Mouse (Mus musculus): ENCODE data around the gene Cers1. TPM values are rescaled to one million over a fixed set of nuclear protein-coding genes. Genes with fewer than 3 reads are reported as not detected.

Gene Cers1
- polyA plus RNA-seq, 1 experiment from 2014 or later = 24.5 TPM

DNA sequence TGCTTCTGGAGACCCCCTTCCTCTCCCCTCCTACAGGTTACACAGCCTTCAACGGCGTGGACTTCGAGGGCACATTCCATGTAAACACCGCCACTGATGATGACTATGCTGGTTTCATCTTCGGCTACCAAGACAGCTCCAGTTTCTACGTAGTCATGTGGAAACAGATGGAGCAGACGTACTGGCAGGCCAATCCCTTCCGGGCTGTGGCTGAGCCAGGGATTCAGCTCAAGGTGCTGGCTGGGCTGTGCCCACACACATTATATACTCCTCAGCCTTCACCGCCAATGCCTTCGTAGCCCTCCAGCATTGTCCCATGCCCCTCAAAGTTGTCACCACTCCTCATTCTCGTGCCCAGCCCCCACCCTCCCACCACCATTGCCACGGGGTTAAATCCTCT is 64.5 kb downstream of the Cers1 start:
- Histone ChIP-seq H3K4me3 (no peak overlapping the region), H3K9ac (no peak overlapping the region), H3K36me3 (peaks cover 10% of the 10 kb centered on the region), H3K27ac (no peak overlapping the region), H3K27me3 (peaks cover 63% of the 10 kb centered on the region), H3K9me3 (no peaks in the 10 kb centered on the region), H3K4me1 (replicated peaks) (peaks cover 7% of the 10 kb centered on the region), H3K4me2 (no peak overlapping the region)
- no peak for ATAC-seq (ENCODE audit: low FRiP score)
- 87% methylated on average over 12 of the region's 12 CpGs for WGBS

Other genes with a start within 250 kb of the Cers1 start
- 1.9 TPM in 2 replicates for gene Tm6sf2, start 242.9 kb upstream of the Cers1 start, polyA plus RNA-seq (2015; fragmentation: Nextera tagmentation; extraction: Ambion mirVana)
- 0.39 and 0.75 TPM in 2 replicates for gene Hapln4, start 232.3 kb upstream of the Cers1 start, polyA plus RNA-seq (2015; fragmentation: Nextera tagmentation; extraction: Ambion mirVana)
- 128 and 135 TPM in 2 replicates for gene Ncan, start 194.9 kb upstream of the Cers1 start, polyA plus RNA-seq (2015; fragmentation: Nextera tagmentation; extraction: Ambion mirVana)
- gene Nr2c2ap, start 184.4 kb upstream of the Cers1 start, polyA plus RNA-seq (2015; fragmentation: Nextera tagmentation; extraction: Ambion mirVana) = 32.6 and 36.4 TPM in 2 replicates
- 12.5 and 14.3 TPM in 2 replicates for gene Rfxank, start 176.6 kb upstream of the Cers1 start, polyA plus RNA-seq (2015; fragmentation: Nextera tagmentation; extraction: Ambion mirVana)
- 53.6 and 58.2 TPM in 2 replicates for gene Borcs8, start 176.3 kb upstream of the Cers1 start, polyA plus RNA-seq (2015; fragmentation: Nextera tagmentation; extraction: Ambion mirVana)
- gene Mef2b, start 176.1 kb upstream of the Cers1 start, polyA plus RNA-seq (2015; fragmentation: Nextera tagmentation; extraction: Ambion mirVana) = 0.40 TPM in 2 replicates
- 44.3 and 52.3 TPM in 2 replicates for gene Tmem161a, start 143.4 kb upstream of the Cers1 start, polyA plus RNA-seq (2015; fragmentation: Nextera tagmentation; extraction: Ambion mirVana)
- gene Slc25a42, start 103.5 kb upstream of the Cers1 start, polyA plus RNA-seq (2015; fragmentation: Nextera tagmentation; extraction: Ambion mirVana) = 5.3 and 5.4 TPM in 2 replicates
- gene Sugp2, start 81.5 kb upstream of the Cers1 start, polyA plus RNA-seq (2015; fragmentation: Nextera tagmentation; extraction: Ambion mirVana) = 72.1 and 81.8 TPM in 2 replicates
- 79.1 and 89.7 TPM in 2 replicates for gene Armc6, start 81.3 kb upstream of the Cers1 start, polyA plus RNA-seq (2015; fragmentation: Nextera tagmentation; extraction: Ambion mirVana)
- 47.0 TPM in 2 replicates for gene Homer3, start 32.9 kb upstream of the Cers1 start, polyA plus RNA-seq (2015; fragmentation: Nextera tagmentation; extraction: Ambion mirVana)
- 45.8 and 50.9 TPM in 2 replicates for gene Ddx49, start 13.3 kb upstream of the Cers1 start, polyA plus RNA-seq (2015; fragmentation: Nextera tagmentation; extraction: Ambion mirVana)
- 275 and 288 TPM in 2 replicates for gene Cope, start 13.3 kb upstream of the Cers1 start, polyA plus RNA-seq (2015; fragmentation: Nextera tagmentation; extraction: Ambion mirVana)
- 1.2 and 2.6 TPM in 2 replicates for gene Gdf1, start 14.0 kb downstream of the Cers1 start, polyA plus RNA-seq (2015; fragmentation: Nextera tagmentation; extraction: Ambion mirVana)
- 14.4 and 15.9 TPM in 2 replicates for gene Upf1, start 37.5 kb downstream of the Cers1 start, polyA plus RNA-seq (2015; fragmentation: Nextera tagmentation; extraction: Ambion mirVana)
- 0.14 and 0.96 TPM in 2 replicates for gene Comp, start 57.8 kb downstream of the Cers1 start, polyA plus RNA-seq (2015; fragmentation: Nextera tagmentation; extraction: Ambion mirVana)
- gene Crtc1, start 123.8 kb downstream of the Cers1 start, polyA plus RNA-seq (2015; fragmentation: Nextera tagmentation; extraction: Ambion mirVana) = 35.6 and 37.6 TPM in 2 replicates
- gene Klhl26, start 161.2 kb downstream of the Cers1 start, polyA plus RNA-seq (2015; fragmentation: Nextera tagmentation; extraction: Ambion mirVana) = 24.3 and 25.8 TPM in 2 replicates
- gene Tmem59l, start 171.6 kb downstream of the Cers1 start, polyA plus RNA-seq (2015; fragmentation: Nextera tagmentation; extraction: Ambion mirVana) = 78.5 and 78.8 TPM in 2 replicates
- gene Crlf1, start 177.4 kb downstream of the Cers1 start, polyA plus RNA-seq (2015; fragmentation: Nextera tagmentation; extraction: Ambion mirVana) = 2.2 and 2.9 TPM in 2 replicates
- gene Rex1bd, start 191.0 kb downstream of the Cers1 start, polyA plus RNA-seq (2015; fragmentation: Nextera tagmentation; extraction: Ambion mirVana) = 147 and 148 TPM in 2 replicates
- 715 and 758 TPM in 2 replicates for gene Uba52, start 195.0 kb downstream of the Cers1 start, polyA plus RNA-seq (2015; fragmentation: Nextera tagmentation; extraction: Ambion mirVana)
- 385 and 391 TPM in 2 replicates for gene Fkbp8, start 211.9 kb downstream of the Cers1 start, polyA plus RNA-seq (2015; fragmentation: Nextera tagmentation; extraction: Ambion mirVana)
- 47.7 and 50.5 TPM in 2 replicates for gene Kxd1, start 212.2 kb downstream of the Cers1 start, polyA plus RNA-seq (2015; fragmentation: Nextera tagmentation; extraction: Ambion mirVana)
- gene Ell, start 223.7 kb downstream of the Cers1 start, polyA plus RNA-seq (2015; fragmentation: Nextera tagmentation; extraction: Ambion mirVana) = 16.3 and 17.2 TPM in 2 replicates

Measured in hindbrain, embryonic 13.5 days (tissue).